Mouse (Mus musculus) kidney, embryonic 14.5 days (tissue): ENCODE results near the gene Abcb9. TPM values are rescaled to one million over a fixed set of nuclear protein-coding genes. Genes with fewer than 3 reads are reported as not detected.
"Not testable (repeated sequence)": the region's sequence is repeated elsewhere in the genome, so short reads cannot be mapped to it uniquely, and the experiment has no call there.

ENCODE experiments used
- ATAC-seq: fragments of 200-750 bp; cut with Nextera tagmentation; 2 replicates; pipeline ENCODE4 v1.8.0; 2017; ENCODE audit warnings: moderate number of reproducible peaks, mild to moderate bottlenecking, moderate TSS enrichment, moderate library complexity; ENCODE audit not compliant: low FRiP score, low TSS enrichment
- H3K27ac ChIP-seq: fragments of 300-500 bp; sonication (generic); 2 replicates; pipeline ENCODE4 v1.5.1; 2014; ENCODE audit warnings: low read depth, mild to moderate bottlenecking, low read length, moderate library complexity, mixed read lengths
- H3K27me3 ChIP-seq: fragments of 300-500 bp; sonication (generic); 2 replicates; pipeline ENCODE4 v1.6.1; 2014; ENCODE audit warnings: mild to moderate bottlenecking, low read length; ENCODE audit not compliant: control insufficient read depth, insufficient read depth
- H3K36me3 ChIP-seq: fragments of 300-500 bp; sonication (generic); 2 replicates; pipeline ENCODE4 v1.6.1; 2014; ENCODE audit warnings: low read length, mixed read lengths; ENCODE audit not compliant: control insufficient read depth, insufficient read depth
- H3K4me1 ChIP-seq: fragments of 300-500 bp; sonication (generic); 2 replicates; pipeline ENCODE4 v1.6.1; 2014; ENCODE audit warnings: low read length, mixed read lengths; ENCODE audit not compliant: control insufficient read depth, insufficient read depth
- H3K4me2 ChIP-seq: fragments of 300-500 bp; sonication (generic); replicated peaks from 2 replicates; pipeline ENCODE4 v1.6.1; 2014; ENCODE audit warnings: low read depth, mild to moderate bottlenecking, low read length
- H3K4me3 ChIP-seq: fragments of 300-500 bp; sonication (generic); 2 replicates; pipeline ENCODE4 v1.5.1; 2014; ENCODE audit warnings: mild to moderate bottlenecking, low read length
- H3K9ac ChIP-seq: fragments of 300-500 bp; sonication (generic); 2 replicates; pipeline ENCODE4 v1.6.1; 2014; ENCODE audit warnings: low read depth, mild to moderate bottlenecking, low read length, moderate library complexity
- H3K9me3 ChIP-seq: fragments of 300-500 bp; sonication (generic); 2 replicates; pipeline ENCODE4 v1.6.1; 2016; ENCODE audit warnings: low read length; ENCODE audit not compliant: control insufficient read depth
- WGBS: fragments of 180-500 bp; shearing (Covaris S2); extraction: QIAGEN DNeasy Blood & Tissue Kit; methylation state at CpG from one replicate; pipeline ENCODE4 v1.1.7; 2014; 5-methylcytosine and 5-hydroxymethylcytosine counted together
- polyA plus RNA-seq: library from polyadenylated mRNA; unstranded; fragments of >200 nt; fragmentation: Nextera tagmentation; extraction: Ambion mirVana; gene quantifications from 2 replicates; pipeline ENCODE4 v1.2.1, GENCODE M21; 2014

Gene Abcb9
- polyA plus RNA-seq, 1 experiment from 2014 or later: 0.97 TPM

DNA sequence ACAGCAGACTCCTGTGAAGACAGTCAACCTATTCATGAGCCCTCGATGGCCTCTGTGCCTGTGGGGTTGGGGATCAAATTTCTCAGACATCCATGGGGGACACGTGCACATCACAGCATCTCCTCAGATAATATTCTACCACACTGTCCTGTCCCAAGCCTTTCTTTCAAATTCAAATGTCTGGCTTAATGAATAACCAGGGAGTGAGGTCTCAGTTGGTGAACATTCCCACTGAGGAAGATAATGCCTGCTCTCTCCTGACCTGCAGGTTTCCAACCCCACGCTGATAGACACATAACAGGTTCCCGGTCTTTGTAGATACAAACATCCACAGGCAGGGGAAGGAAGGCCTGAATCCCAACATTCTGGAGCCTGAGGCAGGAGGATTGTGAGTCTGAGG is 38.6 kb downstream of the Abcb9 start:
- no peak for ATAC-seq
- Histone ChIP-seq H3K27me3 (no peaks in the 10 kb centered on the region), H3K4me3 (no peak overlapping the region), H3K4me2 (no peak overlapping the region), H3K9ac (no peak overlapping the region), H3K27ac (no peak overlapping the region), H3K9me3 (peaks cover 4% of the 10 kb centered on the region; the same call in 1 of the 2 replicates), H3K36me3 (no peaks in the 10 kb centered on the region), H3K4me1 (no peaks in the 10 kb centered on the region)
- 60% methylated on average over 4 of the region's 4 CpGs for WGBS

DNA sequence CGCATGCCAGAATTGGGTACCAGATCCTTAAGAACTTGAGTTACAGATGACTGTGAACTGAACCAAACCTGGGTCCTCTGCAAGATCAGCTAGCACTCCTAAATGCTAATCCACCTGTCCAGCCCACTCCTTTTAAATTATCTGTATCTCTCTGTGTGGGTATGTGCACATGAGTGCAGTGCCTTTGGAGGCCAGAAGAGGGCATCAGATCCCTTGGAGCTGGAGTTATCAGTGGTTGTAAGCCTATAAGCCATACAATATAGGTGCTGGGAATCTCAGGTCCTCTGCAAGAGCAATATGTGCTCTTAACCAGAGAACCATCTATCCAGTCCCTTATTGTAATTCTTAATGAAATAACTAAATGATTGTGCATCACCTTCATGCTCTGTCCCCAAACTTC is 39.4 kb downstream of the Abcb9 start:
- Histone ChIP-seq H3K36me3 (no peaks in the 10 kb centered on the region), H3K4me1 (no peaks in the 10 kb centered on the region), H3K27me3 (no peaks in the 10 kb centered on the region), H3K9ac (no peak overlapping the region), H3K4me2 (no peak overlapping the region), H3K4me3 (no peak overlapping the region), H3K27ac (no peak overlapping the region), H3K9me3 (peaks cover 4% of the 10 kb centered on the region; the same call in 1 of the 2 replicates)
- WGBS: 97% methylated on average over 1 of the region's 1 CpGs
- no peak for ATAC-seq

DNA sequence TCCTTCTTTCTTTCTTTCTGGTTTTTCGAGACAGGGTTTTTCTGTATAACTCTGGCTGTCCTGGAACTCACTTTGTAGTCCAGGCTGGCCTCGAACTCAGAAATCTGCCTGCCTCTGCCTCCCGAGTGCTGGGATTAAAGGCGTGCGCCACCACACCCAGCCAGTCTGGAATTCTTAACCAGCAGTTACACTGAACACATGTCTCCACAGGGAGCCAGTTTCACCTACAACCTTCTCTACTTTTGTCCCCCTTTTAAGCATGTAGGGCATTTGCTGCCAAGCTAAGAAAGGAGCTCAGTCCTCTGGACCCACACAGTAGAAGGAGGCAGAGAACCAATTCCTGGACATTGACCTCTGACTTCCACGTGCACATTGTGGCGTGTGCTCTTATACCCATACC is 43.0 kb downstream of the Abcb9 start:
- not testable (repeated sequence) for H3K27ac ChIP-seq, H3K4me2 ChIP-seq, H3K4me3 ChIP-seq, H3K9ac ChIP-seq, H3K36me3 ChIP-seq, H3K9me3 ChIP-seq, ATAC-seq, H3K27me3 ChIP-seq
- WGBS: 97% methylated on average over 7 of the region's 7 CpGs
- peaks cover 12% of the 10 kb centered on the region for H3K4me1 ChIP-seq

DNA sequence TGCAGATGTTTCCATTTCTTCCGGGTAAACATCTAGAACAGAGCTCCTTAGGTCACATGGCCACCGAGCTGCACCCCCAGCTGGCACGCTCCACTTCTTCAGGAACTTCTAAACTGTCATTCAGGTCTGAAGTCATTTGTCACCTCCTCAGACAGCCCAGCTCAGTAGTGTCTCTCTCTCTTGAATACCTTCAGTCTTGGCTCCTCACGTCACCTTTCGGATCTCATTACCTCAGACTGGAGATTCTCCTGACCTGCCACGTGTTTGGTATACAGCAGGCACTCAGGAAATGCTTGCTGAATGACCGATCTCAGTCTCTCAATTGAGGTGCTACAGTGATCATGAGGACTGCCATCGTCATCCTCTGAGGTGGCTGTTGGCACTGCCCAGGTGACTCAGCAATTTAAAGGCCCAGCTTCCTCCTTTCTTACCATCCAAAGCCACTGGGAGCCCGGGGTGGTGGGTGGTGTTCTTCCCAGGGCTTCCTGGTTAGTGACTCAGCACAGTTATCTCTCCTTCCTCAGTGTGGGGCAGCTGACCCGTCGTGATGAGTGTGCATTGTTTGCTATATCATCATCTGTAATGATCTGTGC is 43.6 kb downstream of the Abcb9 start:
- H3K27me3 ChIP-seq: no peaks in the 10 kb centered on the region
- H3K9me3 ChIP-seq: peaks cover 4% of the 10 kb centered on the region; the same call in 1 of the 2 replicates
- peak; percentile 30; the same call in 1 of the 2 replicates for ATAC-seq
- H3K4me3 ChIP-seq: no peak overlapping the region
- H3K4me2 ChIP-seq: no peak overlapping the region
- 75% methylated on average over 11 of the region's 11 CpGs for WGBS
- H3K36me3 ChIP-seq: no peaks in the 10 kb centered on the region
- H3K27ac ChIP-seq: no peak overlapping the region
- no peak overlapping the region for H3K9ac ChIP-seq
- H3K4me1 ChIP-seq: peaks cover 12% of the 10 kb centered on the region

- no peak overlapping the region for H3K4me2 ChIP-seq
- no peaks in the 10 kb centered on the region for H3K27me3 ChIP-seq
- peak; percentile 18; the same call in 1 of the 2 replicates for ATAC-seq
- H3K9me3 ChIP-seq: no peaks in the 10 kb centered on the region
- no peaks in the 10 kb centered on the region for H3K36me3 ChIP-seq
- peaks cover 12% of the 10 kb centered on the region for H3K4me1 ChIP-seq
- H3K4me3 ChIP-seq: no peak overlapping the region
- H3K27ac ChIP-seq: peak overlapping the region; percentile 78
- WGBS: 47% methylated on average over 14 of the region's 14 CpGs
- H3K9ac ChIP-seq: peak overlapping the region; percentile 40; the same call in 1 of the 2 replicates
Measured at GRCm38 (mm10) chr5:124050095-124051050, 45.2 kb downstream of the Abcb9 start.

DNA sequence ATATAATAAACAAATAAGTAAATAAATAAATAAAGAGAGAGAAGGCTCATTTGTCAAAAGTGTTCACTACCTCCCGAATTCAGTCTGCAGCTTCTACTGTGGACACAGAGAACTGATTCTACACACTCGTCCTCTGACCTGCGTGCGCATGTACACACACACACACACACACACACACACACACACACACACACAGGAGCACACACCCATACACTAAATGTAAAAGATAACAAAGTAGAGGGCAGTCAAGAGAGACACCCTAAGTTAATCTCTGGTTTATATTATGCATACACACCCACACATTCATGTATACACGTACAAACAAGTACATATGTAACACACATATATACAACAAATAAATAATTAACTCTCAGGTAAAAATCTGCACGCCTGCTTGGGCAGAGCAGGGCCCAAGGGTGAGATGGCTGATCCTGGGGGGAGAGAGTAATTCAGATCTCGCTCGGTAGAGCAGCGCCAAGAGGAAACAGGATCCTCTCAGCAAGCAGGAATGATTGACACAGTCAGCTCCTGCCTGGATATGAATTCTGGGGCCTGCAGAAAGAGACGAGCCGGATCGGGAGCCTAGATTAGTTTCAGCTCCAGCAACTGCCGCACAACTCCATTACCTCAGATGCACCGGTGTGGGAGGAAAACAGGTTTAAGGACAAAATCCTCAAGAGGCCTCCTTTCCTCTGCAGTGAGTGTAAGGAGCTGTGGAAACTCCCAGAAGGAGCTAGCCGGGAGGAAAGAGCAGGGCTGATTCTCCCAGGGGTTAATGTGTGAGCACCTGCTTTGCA is 46.2 kb downstream of the Abcb9 start:
- Histone ChIP-seq H3K27ac (peak overlapping the region; percentile 78), H3K36me3 (no peaks in the 10 kb centered on the region), H3K9ac (peak overlapping the region; percentile 40; the same call in 1 of the 2 replicates), H3K4me2 (no peak overlapping the region), H3K4me1 (peaks cover 12% of the 10 kb centered on the region), H3K4me3 (no peak overlapping the region), H3K27me3 (no peaks in the 10 kb centered on the region), H3K9me3 (no peaks in the 10 kb centered on the region)
- 49% methylated on average over 15 of the region's 15 CpGs for WGBS
- ATAC-seq: no peak

DNA sequence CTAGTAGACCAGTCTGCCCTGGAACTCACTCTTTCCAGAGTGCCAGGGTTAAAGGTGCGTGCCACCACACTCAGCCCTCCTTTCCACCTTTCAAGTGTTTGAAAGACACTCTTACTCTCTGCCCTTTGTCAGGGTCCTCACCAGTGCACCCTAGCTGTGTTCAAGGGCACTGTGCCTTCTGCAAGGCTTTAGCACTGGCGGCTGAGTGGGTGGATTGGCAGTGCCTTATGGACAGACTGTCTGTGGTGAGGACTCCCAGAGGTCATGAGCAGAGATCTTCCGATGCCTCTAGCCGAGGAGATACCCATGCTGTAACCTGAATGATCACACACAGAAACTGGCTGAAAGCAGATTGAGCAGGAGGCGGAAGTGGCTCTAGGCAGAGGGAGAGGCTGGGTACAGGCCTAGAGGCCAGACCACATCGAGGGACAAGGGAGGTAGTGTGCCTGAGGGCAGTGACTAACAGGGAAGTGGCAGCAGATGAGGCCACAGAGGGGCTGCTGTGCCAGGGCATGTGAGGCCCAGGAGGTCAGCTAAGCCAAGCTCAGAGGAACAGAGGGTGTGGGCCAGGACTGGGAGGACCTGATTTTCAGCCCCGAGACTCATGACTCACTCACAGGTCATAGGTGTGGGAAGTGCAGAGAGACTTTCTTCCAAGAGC is 48.7 kb downstream of the Abcb9 start:
- no peak overlapping the region for H3K9ac ChIP-seq
- H3K4me1 ChIP-seq: peaks cover 12% of the 10 kb centered on the region
- 75% methylated on average over 7 of the region's 7 CpGs for WGBS
- no peak overlapping the region for H3K4me3 ChIP-seq
- no peaks in the 10 kb centered on the region for H3K9me3 ChIP-seq
- no peaks in the 10 kb centered on the region for H3K27me3 ChIP-seq
- ATAC-seq: peak; percentile 36; the same call in 1 of the 2 replicates
- no peaks in the 10 kb centered on the region for H3K36me3 ChIP-seq
- peak overlapping the region; percentile 37 for H3K27ac ChIP-seq
- H3K4me2 ChIP-seq: no peak overlapping the region

- Histone ChIP-seq H3K9ac (no peak overlapping the region), H3K9me3 (no peaks in the 10 kb centered on the region), H3K27ac (no peak overlapping the region), H3K27me3 (no peaks in the 10 kb centered on the region), H3K36me3 (no peaks in the 10 kb centered on the region), H3K4me1 (peaks cover 11% of the 10 kb centered on the region), H3K4me3 (no peak overlapping the region), H3K4me2 (no peak overlapping the region)
- WGBS: 34% methylated on average over 11 of the region's 11 CpGs
- ATAC-seq: no peak
Measured at GRCm38 (mm10) chr5:124045453-124046010, 50.1 kb downstream of the Abcb9 start.
